Mouse (Mus musculus): Measurements from ENCODE around the gene Ptprg. TPM values are rescaled to one million over a fixed set of nuclear protein-coding genes. Genes with fewer than 3 reads are reported as not detected.

Ptprg gene
- polyA plus RNA-seq, 1 experiment from 2014 or later = 42.3 TPM

GRCm38 (mm10) chr14:11573710-11574109 lies 20.4 kb downstream of the Ptprg start:
- H3K9me3 ChIP-seq (ENCODE audit: control insufficient read depth, low read length) = no peaks in the 10 kb centered on the region
- no peaks in the 10 kb centered on the region for H3K27me3 ChIP-seq (ENCODE audit: control insufficient read depth, insufficient read depth, low read length)
- ATAC-seq (ENCODE audit: low read depth) = no peak
- no peak overlapping the region for H3K4me3 ChIP-seq (ENCODE audit: low read depth, low read length)
- no peak overlapping the region for H3K27ac ChIP-seq (ENCODE audit: low read depth, low read length)
- H3K4me2 ChIP-seq (ENCODE audit: low read depth, low read length) = no peak overlapping the region
- H3K9ac ChIP-seq (replicated peaks; ENCODE audit: low read depth, low read length) = no peak overlapping the region
- H3K36me3 ChIP-seq (ENCODE audit: control insufficient read depth, insufficient read depth, low read length) = no peaks in the 10 kb centered on the region
- 79% methylated on average over 5 of the region's 5 CpGs for WGBS
- peaks cover 10% of the 10 kb centered on the region; the same call in 1 of the 2 replicates for H3K4me1 ChIP-seq (ENCODE audit: control insufficient read depth, insufficient read depth, low read length)

DNA sequence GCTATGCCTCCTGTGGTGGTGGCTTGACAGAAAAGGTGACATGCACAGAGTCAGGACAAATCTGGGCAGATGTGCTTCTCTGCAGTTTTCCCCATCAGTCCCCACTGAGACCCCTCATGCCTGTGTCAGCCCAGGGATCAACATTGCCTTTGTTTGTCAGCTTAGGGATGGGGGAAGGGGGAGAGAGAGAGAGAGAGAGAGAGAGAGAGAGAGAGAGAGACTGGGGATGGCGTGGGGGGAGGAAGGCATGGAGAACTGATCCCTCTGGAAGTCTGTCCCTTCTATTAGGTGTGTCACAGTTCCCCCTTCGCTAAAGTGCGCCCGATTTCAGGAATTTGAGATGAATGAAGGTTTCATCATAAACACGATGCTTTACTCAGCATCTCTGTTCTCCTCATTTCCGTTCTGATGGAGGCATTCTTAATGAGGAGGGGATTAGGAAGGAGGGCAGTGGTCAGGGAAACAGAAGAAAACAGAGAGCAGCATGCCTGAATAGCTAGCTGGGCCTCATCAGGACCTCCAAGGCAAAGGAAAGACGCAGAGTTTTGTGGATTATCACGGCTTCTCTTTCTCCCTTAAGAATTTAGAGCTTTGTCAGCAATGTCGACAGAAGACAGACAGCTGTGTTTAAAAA lies 24.1 kb downstream of the Ptprg start:
- no peak overlapping the region for H3K27ac ChIP-seq (ENCODE audit: low read depth, low read length)
- no peak for ATAC-seq (ENCODE audit: low read depth)
- no peak overlapping the region for H3K4me3 ChIP-seq (ENCODE audit: low read depth, low read length)
- no peaks in the 10 kb centered on the region for H3K27me3 ChIP-seq (ENCODE audit: control insufficient read depth, insufficient read depth, low read length)
- no peaks in the 10 kb centered on the region for H3K9me3 ChIP-seq (ENCODE audit: control insufficient read depth, low read length)
- no peak overlapping the region for H3K9ac ChIP-seq (replicated peaks; ENCODE audit: low read depth, low read length)
- H3K4me2 ChIP-seq (ENCODE audit: low read depth, low read length) = no peak overlapping the region
- H3K4me1 ChIP-seq (ENCODE audit: control insufficient read depth, insufficient read depth, low read length) = peaks cover 11% of the 10 kb centered on the region; the same call in 1 of the 2 replicates
- 25% methylated on average over 9 of the region's 9 CpGs for WGBS
- H3K36me3 ChIP-seq (ENCODE audit: control insufficient read depth, insufficient read depth, low read length) = no peaks in the 10 kb centered on the region

- no peaks in the 10 kb centered on the region for H3K36me3 ChIP-seq (ENCODE audit: control insufficient read depth, insufficient read depth, low read length)
- 69% methylated on average over 8 of the region's 8 CpGs for WGBS
- no peak overlapping the region for H3K4me3 ChIP-seq (ENCODE audit: low read depth, low read length)
- H3K27me3 ChIP-seq (ENCODE audit: control insufficient read depth, insufficient read depth, low read length) = no peaks in the 10 kb centered on the region
- no peak overlapping the region for H3K9ac ChIP-seq (replicated peaks; ENCODE audit: low read depth, low read length)
- no peak overlapping the region for H3K27ac ChIP-seq (ENCODE audit: low read depth, low read length)
- no peak overlapping the region for H3K4me2 ChIP-seq (ENCODE audit: low read depth, low read length)
- peaks cover 11% of the 10 kb centered on the region; the same call in 1 of the 2 replicates for H3K4me1 ChIP-seq (ENCODE audit: control insufficient read depth, insufficient read depth, low read length)
- H3K9me3 ChIP-seq (ENCODE audit: control insufficient read depth, low read length) = no peaks in the 10 kb centered on the region
- no peak for ATAC-seq (ENCODE audit: low read depth)
These were observed 24.6 kb downstream of the Ptprg start for GRCm38 (mm10) chr14:11577910-11578309.

- ATAC-seq (ENCODE audit: low read depth) = no peak
- Histone ChIP-seq H3K36me3 (ENCODE audit: control insufficient read depth, insufficient read depth, low read length) (no peaks in the 10 kb centered on the region), H3K9me3 (ENCODE audit: control insufficient read depth, low read length) (no peaks in the 10 kb centered on the region), H3K27ac (ENCODE audit: low read depth, low read length) (no peak overlapping the region), H3K4me2 (ENCODE audit: low read depth, low read length) (no peak overlapping the region), H3K4me1 (ENCODE audit: control insufficient read depth, insufficient read depth, low read length) (peaks cover 11% of the 10 kb centered on the region; the same call in 1 of the 2 replicates), H3K9ac (replicated peaks; ENCODE audit: low read depth, low read length) (no peak overlapping the region), H3K27me3 (ENCODE audit: control insufficient read depth, insufficient read depth, low read length) (no peaks in the 10 kb centered on the region), H3K4me3 (ENCODE audit: low read depth, low read length) (no peak overlapping the region)
- WGBS = 45% methylated on average over 6 of the region's 6 CpGs
These were observed 25.2 kb downstream of the Ptprg start for GRCm38 (mm10) chr14:11578492-11578967.

- Histone ChIP-seq H3K4me3 (ENCODE audit: low read depth, low read length) (no peak overlapping the region), H3K27me3 (ENCODE audit: control insufficient read depth, insufficient read depth, low read length) (no peaks in the 10 kb centered on the region), H3K27ac (ENCODE audit: low read depth, low read length) (no peak overlapping the region), H3K9ac (replicated peaks; ENCODE audit: low read depth, low read length) (no peak overlapping the region), H3K4me2 (ENCODE audit: low read depth, low read length) (no peak overlapping the region), H3K9me3 (ENCODE audit: control insufficient read depth, low read length) (no peaks in the 10 kb centered on the region), H3K36me3 (ENCODE audit: control insufficient read depth, insufficient read depth, low read length) (no peaks in the 10 kb centered on the region), H3K4me1 (ENCODE audit: control insufficient read depth, insufficient read depth, low read length) (peaks cover 11% of the 10 kb centered on the region; the same call in 1 of the 2 replicates)
- 98% methylated on average over 1 of the region's 1 CpGs for WGBS
- no peak for ATAC-seq (ENCODE audit: low read depth)
These were observed 26.6 kb downstream of the Ptprg start for GRCm38 (mm10) chr14:11579950-11580349.

- 34% methylated on average over 6 of the region's 6 CpGs for WGBS
- H3K4me2 ChIP-seq (ENCODE audit: low read depth, low read length) = no peak overlapping the region
- H3K27ac ChIP-seq (ENCODE audit: low read depth, low read length) = no peak overlapping the region
- no peaks in the 10 kb centered on the region for H3K27me3 ChIP-seq (ENCODE audit: control insufficient read depth, insufficient read depth, low read length)
- H3K36me3 ChIP-seq (ENCODE audit: control insufficient read depth, insufficient read depth, low read length) = no peaks in the 10 kb centered on the region
- no peak overlapping the region for H3K9ac ChIP-seq (replicated peaks; ENCODE audit: low read depth, low read length)
- no peaks in the 10 kb centered on the region for H3K9me3 ChIP-seq (ENCODE audit: control insufficient read depth, low read length)
- ATAC-seq (ENCODE audit: low read depth) = peak; percentile 63; the same call in 1 of the 2 replicates
- no peak overlapping the region for H3K4me3 ChIP-seq (ENCODE audit: low read depth, low read length)
- no peaks in the 10 kb centered on the region for H3K4me1 ChIP-seq (ENCODE audit: control insufficient read depth, insufficient read depth, low read length)
These were observed 30.9 kb downstream of the Ptprg start for GRCm38 (mm10) chr14:11584263-11584662.

DNA sequence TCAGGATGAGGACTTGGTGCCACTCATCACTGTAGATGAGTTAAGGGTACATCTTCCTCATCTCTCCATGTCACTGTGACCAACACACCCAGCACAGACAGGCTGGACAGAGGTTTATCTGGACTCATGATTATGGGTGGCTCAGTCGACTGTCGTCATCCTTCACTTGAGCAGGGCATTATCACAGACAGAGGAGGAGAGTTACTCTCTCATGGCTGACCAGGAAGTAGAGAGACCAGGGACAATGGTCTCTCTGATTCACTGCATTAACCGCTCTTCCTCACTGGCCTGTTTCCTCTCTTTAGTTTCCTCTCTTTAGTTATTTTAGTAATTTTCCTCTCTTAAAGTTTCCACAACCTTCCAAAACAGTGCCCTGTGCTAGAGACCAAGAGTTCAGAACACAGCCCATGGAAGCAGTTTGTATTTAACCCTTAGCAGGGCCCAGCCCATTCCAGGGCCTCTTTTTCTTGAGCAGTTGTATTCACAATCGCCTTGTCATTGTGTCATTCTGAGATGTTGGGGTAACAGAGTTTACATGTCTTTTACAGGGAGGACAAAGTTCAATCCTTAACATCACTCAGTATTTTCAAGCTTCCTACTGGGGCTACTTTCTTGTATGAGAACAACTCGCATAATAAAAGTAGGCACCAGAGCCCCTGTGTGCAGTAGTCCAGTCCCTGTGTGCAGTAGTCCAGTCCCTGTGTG lies 31.7 kb downstream of the Ptprg start:
- no peaks in the 10 kb centered on the region for H3K36me3 ChIP-seq (ENCODE audit: control insufficient read depth, insufficient read depth, low read length)
- H3K27me3 ChIP-seq (ENCODE audit: control insufficient read depth, insufficient read depth, low read length) = no peaks in the 10 kb centered on the region
- WGBS = 78% methylated on average over 5 of the region's 5 CpGs
- H3K4me1 ChIP-seq (ENCODE audit: control insufficient read depth, insufficient read depth, low read length) = no peaks in the 10 kb centered on the region
- H3K9ac ChIP-seq (replicated peaks; ENCODE audit: low read depth, low read length) = no peak overlapping the region
- no peak overlapping the region for H3K27ac ChIP-seq (ENCODE audit: low read depth, low read length)
- H3K4me3 ChIP-seq (ENCODE audit: low read depth, low read length) = no peak overlapping the region
- no peak overlapping the region for H3K4me2 ChIP-seq (ENCODE audit: low read depth, low read length)
- no peaks in the 10 kb centered on the region for H3K9me3 ChIP-seq (ENCODE audit: control insufficient read depth, low read length)
- ATAC-seq (ENCODE audit: low read depth) = no peak

- Histone ChIP-seq H3K9me3 (ENCODE audit: control insufficient read depth, low read length) (no peaks in the 10 kb centered on the region), H3K4me2 (ENCODE audit: low read depth, low read length) (no peak overlapping the region), H3K4me1 (ENCODE audit: control insufficient read depth, insufficient read depth, low read length) (no peaks in the 10 kb centered on the region), H3K27ac (ENCODE audit: low read depth, low read length) (no peak overlapping the region), H3K36me3 (ENCODE audit: control insufficient read depth, insufficient read depth, low read length) (no peaks in the 10 kb centered on the region), H3K4me3 (ENCODE audit: low read depth, low read length) (no peak overlapping the region), H3K9ac (replicated peaks; ENCODE audit: low read depth, low read length) (no peak overlapping the region), H3K27me3 (ENCODE audit: control insufficient read depth, insufficient read depth, low read length) (no peaks in the 10 kb centered on the region)
- WGBS = 75% methylated on average over 8 of the region's 8 CpGs
- ATAC-seq (ENCODE audit: low read depth) = no peak
These were observed 37.1 kb downstream of the Ptprg start for GRCm38 (mm10) chr14:11590387-11590786.

DNA sequence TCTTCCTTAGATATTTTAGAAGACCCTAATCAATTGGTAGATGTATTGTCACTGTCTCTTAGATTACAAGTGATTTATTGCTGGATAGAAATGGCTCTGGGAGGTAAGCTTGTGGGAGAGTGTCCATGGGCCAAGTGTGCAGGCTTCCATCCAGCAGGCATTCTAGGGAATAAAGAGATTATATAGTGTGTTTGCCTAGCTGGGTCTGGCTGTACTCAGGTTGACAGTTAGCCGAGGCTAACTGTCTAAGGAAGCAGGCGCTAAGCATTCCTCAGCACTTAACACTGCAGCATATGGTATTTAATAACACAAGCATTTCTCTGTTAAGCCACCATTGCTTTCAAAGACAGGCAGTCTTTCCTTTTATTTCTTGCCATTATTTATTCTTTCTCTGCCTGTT lies 39.3 kb downstream of the Ptprg start:
- no peaks in the 10 kb centered on the region for H3K9me3 ChIP-seq (ENCODE audit: control insufficient read depth, low read length)
- no peak overlapping the region for H3K9ac ChIP-seq (replicated peaks; ENCODE audit: low read depth, low read length)
- no peak overlapping the region for H3K4me2 ChIP-seq (ENCODE audit: low read depth, low read length)
- H3K4me1 ChIP-seq (ENCODE audit: control insufficient read depth, insufficient read depth, low read length) = no peaks in the 10 kb centered on the region
- ATAC-seq (ENCODE audit: low read depth) = no peak
- H3K36me3 ChIP-seq (ENCODE audit: control insufficient read depth, insufficient read depth, low read length) = no peaks in the 10 kb centered on the region
- H3K27me3 ChIP-seq (ENCODE audit: control insufficient read depth, insufficient read depth, low read length) = no peaks in the 10 kb centered on the region
- H3K27ac ChIP-seq (ENCODE audit: low read depth, low read length) = no peak overlapping the region
- WGBS = 84% methylated on average over 2 of the region's 2 CpGs
- no peak overlapping the region for H3K4me3 ChIP-seq (ENCODE audit: low read depth, low read length)

Data from neural tube, embryonic 14.5 days (tissue).